Comparison of ENCODE assay signal across 9 mouse cellular contexts in genomic region chr17:70872094-70872929, GRCm38 (mm10). TPM values are rescaled to one million over a fixed set of nuclear protein-coding genes. Genes with fewer than 3 reads are reported as not detected.
DNase-seq lines count a peak whose midpoint lies in the region; ATAC-seq and TF ChIP-seq lines count a peak whose summit lies in the region.
"Had no signal": no experiment of that assay in that cellular context is flagged by ENCODE, and none has a peak within 500 bp of the region (broad histone marks: within the 10 kb centered on the region; RNA-seq: fewer than 3 reads in every experiment).

No protein-coding gene starts in this region.

- TF ChIP-seq EP300 in lung, postnatal 0 days (IDR thresholded peaks at IDR 0.05): no peak

- peak overlapping the region; percentile 49; the same call in 1 of the 2 replicates for H3K4me2 ChIP-seq in lung, postnatal 0 days (replicated peaks; ENCODE audit: low read depth, low read length)

- ATAC-seq in lung, postnatal 0 days: peak; percentile 40

- no peak for TF ChIP-seq CTCF in lung, postnatal 0 days (IDR thresholded peaks at IDR 0.05)

- H3K36me3 ChIP-seq in lung, postnatal 0 days (ENCODE audit: insufficient read depth, low read length): no peaks in the 10 kb centered on the region
- no peaks in the 10 kb centered on the region for H3K36me3 ChIP-seq in limb, embryonic 10.5 days

- H3K4me3 ChIP-seq in lung, postnatal 0 days (ENCODE audit: low read depth, low read length): no peak overlapping the region
- H3K4me3 ChIP-seq in limb, embryonic 10.5 days: peak overlapping the region; percentile 4; the same call in 1 of the 2 replicates
- H3K4me3 ChIP-seq: myocyte had no signal

- H3K9ac ChIP-seq in lung, postnatal 0 days (replicated peaks; ENCODE audit: low read depth): no peak overlapping the region

- no peak overlapping the region for H3K27ac ChIP-seq in lung, postnatal 0 days (ENCODE audit: low read length)
- peak overlapping the region; percentile 75 for H3K27ac ChIP-seq in limb, embryonic 10.5 days

- peak; percentile 10 for DNase-seq in adrenal gland, postnatal 14 days
- no peak for DNase-seq in adrenal gland, postnatal 10 days
- peak; percentile 25 for DNase-seq in lung, postnatal 0 days (ENCODE audit: low spot score)
- DNase-seq in lung, postnatal 36 days: no peak
- peak; percentile 62 for DNase-seq in limb, embryonic 10.5 days (ENCODE audit: low spot score)
- DNase-seq in retina, embryonic 14.5 days (ENCODE audit: low spot score): peak; percentile 37
- no peak for DNase-seq in adrenal gland, adult 2 months
- DNase-seq in gastrocnemius, adult 18-20 months (ENCODE audit: low spot score): no peak

- H3K9me3 ChIP-seq in lung, postnatal 0 days (ENCODE audit: low read length): no peaks in the 10 kb centered on the region
- H3K9me3 ChIP-seq in limb, embryonic 10.5 days (replicated peaks): no peaks in the 10 kb centered on the region

- H3K27me3 ChIP-seq in lung, postnatal 0 days (replicated peaks; ENCODE audit: insufficient read depth, low read length): no peaks in the 10 kb centered on the region
- no peaks in the 10 kb centered on the region for H3K27me3 ChIP-seq in limb, embryonic 10.5 days (ENCODE audit: low read depth, poor library complexity, severe bottlenecking)

- H3K4me1 ChIP-seq in lung, postnatal 0 days (ENCODE audit: insufficient read depth, low read depth, low read length): no peaks in the 10 kb centered on the region
- H3K4me1 ChIP-seq in limb, embryonic 10.5 days: peaks cover 21% of the 10 kb centered on the region

- 30% methylated on average over 14 of the region's 14 CpGs for WGBS in lung, postnatal 0 days
- 14% methylated on average over 14 of the region's 14 CpGs for WGBS in limb, embryonic 10.5 days

RNA-seq across cellular contexts. Expression of gene Tgif1, which starts 19.0 kb away (rescaled TPM):
- total RNA-seq in adrenal gland, postnatal 14 days (2021): 45.9 and 50.8 TPM in 2 replicates
- 10 to 100 TPM; 35.7 to 51.8 TPM for total RNA-seq in adrenal gland, postnatal 10 days (2021)
- polyA plus RNA-seq in lung, postnatal 0 days (2015; fragmentation: Nextera tagmentation; extraction: Ambion mirVana): 45.2 and 46.8 TPM in 2 replicates
- polyA plus RNA-seq in limb, embryonic 10.5 days (2016; fragmentation: Nextera tagmentation; extraction: Ambion mirVana): 105 and 132 TPM in 2 replicates
- total RNA-seq in adrenal gland, adult 2 months (2021): 10 to 100 TPM; 39.3 to 56.3 TPM
- 27.8 and 30.3 TPM in 2 replicates for polyA plus RNA-seq in adrenal gland, adult 2 months (2012; rRNA removed)
- 1 to 10 TPM; 4.2 to 9.3 TPM for total RNA-seq in gastrocnemius, adult 18-20 months (2021)

Comparison
In these comparisons a context has a peak if more than half of its experiments do, and no peak if none do; other contexts are left out.
1. DNase-seq: peak in adrenal gland, postnatal 14 days (single experiment), lung, postnatal 0 days (single experiment), limb, embryonic 10.5 days (single experiment) and retina, embryonic 14.5 days (single experiment); none in adrenal gland, postnatal 10 days (single experiment), lung, postnatal 36 days (single experiment), adrenal gland, adult 2 months (single experiment) and gastrocnemius, adult 18-20 months (single experiment).